Mouse (Mus musculus) hindbrain, embryonic 12.5 days (tissue): Measurements from ENCODE around the gene Slc37a4. TPM values are rescaled to one million over a fixed set of nuclear protein-coding genes. Genes with fewer than 3 reads are reported as not detected.
"Not testable (repeated sequence)": the region's sequence is repeated elsewhere in the genome, so short reads cannot be mapped to it uniquely, and the experiment has no call there.

Source experiments
- ATAC-seq: fragments of 200-750 bp; cut with Nextera tagmentation; 2 replicates; pipeline ENCODE4 v1.8.0; 2017; ENCODE audit warnings: moderate TSS enrichment; ENCODE audit not compliant: low FRiP score
- H3K27ac ChIP-seq: fragments of 300-500 bp; sonication (generic); 2 replicates; pipeline ENCODE4 v1.5.1; 2016; ENCODE audit warnings: mild to moderate bottlenecking
- H3K27me3 ChIP-seq: fragments of 300-500 bp; sonication (generic); 2 replicates; pipeline ENCODE4 v1.6.1; 2016; ENCODE audit warnings: mild to moderate bottlenecking
- H3K36me3 ChIP-seq: fragments of 300-500 bp; sonication (generic); 2 replicates; pipeline ENCODE4 v1.6.1; 2016; ENCODE audit warnings: mild to moderate bottlenecking
- H3K4me1 ChIP-seq: fragments of 300-500 bp; sonication (generic); 2 replicates; pipeline ENCODE4 v1.6.1; 2016
- H3K4me2 ChIP-seq: fragments of 300-500 bp; sonication (generic); replicated peaks from 2 replicates; pipeline ENCODE4 v1.6.1; 2016; ENCODE audit warnings: mild to moderate bottlenecking
- H3K4me3 ChIP-seq: fragments of 300-500 bp; sonication (generic); 2 replicates; pipeline ENCODE4 v1.5.1; 2016; ENCODE audit warnings: mild to moderate bottlenecking
- H3K9ac ChIP-seq: fragments of 300-500 bp; sonication (generic); 2 replicates; pipeline ENCODE4 v1.6.1; 2016; ENCODE audit warnings: mild to moderate bottlenecking, moderate library complexity
- H3K9me3 ChIP-seq: fragments of 300-500 bp; sonication (generic); replicated peaks from 2 replicates; pipeline ENCODE4 v1.6.1; 2016; ENCODE audit warnings: mild to moderate bottlenecking
- WGBS: fragments of 180-500 bp; shearing (Covaris S2); methylation state at CpG from one replicate; pipeline ENCODE4 v1.1.7; 2016; 5-methylcytosine and 5-hydroxymethylcytosine counted together
- microRNA-seq: library from miRNA; unstranded; fragments of <30 nt; microRNA quantifications from one replicate; pipeline ENCODE4, GENCODE M21; 2017
- polyA plus RNA-seq: library from polyadenylated mRNA; unstranded; fragments of >200 nt; fragmentation: Nextera tagmentation; extraction: Ambion mirVana; gene quantifications from 2 replicates; pipeline ENCODE4 v1.2.1, GENCODE M21; 2016

The Slc37a4 gene
- polyA plus RNA-seq, 1 experiment from 2014 or later: 38.7 TPM

GRCm38 (mm10) chr9:44418519-44419385 is 22.1 kb downstream of the Slc37a4 start, which contains the start of gene Ccdc84:
Gene Ccdc84 (minus strand): TSS chr9:44418569.
- Histone ChIP-seq H3K27me3 (no peaks in the 10 kb centered on the region), H3K27ac (peak within 1 kb of the TSS; percentile 77)

DNA sequence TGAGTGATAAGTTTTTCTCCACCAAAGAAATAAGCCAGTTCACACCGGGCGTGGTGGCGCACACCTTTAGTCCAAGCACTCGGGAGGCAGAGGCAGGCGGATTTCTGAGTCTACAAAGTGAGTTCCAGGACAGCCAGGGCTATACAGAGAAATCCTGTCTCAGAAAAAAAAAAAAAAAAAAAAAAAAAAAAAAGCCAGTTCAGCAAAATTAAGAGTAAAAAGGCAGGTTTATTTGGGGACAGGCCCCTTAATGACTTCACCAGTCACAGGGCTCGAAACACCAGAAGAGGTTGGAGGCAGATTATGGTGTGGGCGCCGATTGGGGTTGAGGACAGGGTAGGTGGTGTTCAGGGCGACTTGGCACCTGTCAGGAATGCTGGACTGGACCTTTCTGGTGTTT is 23.1 kb downstream of the Slc37a4 start:
- H3K4me1 ChIP-seq, H3K9me3 ChIP-seq, H3K9ac ChIP-seq, H3K4me3 ChIP-seq, H3K27ac ChIP-seq, H3K27me3 ChIP-seq, H3K36me3 ChIP-seq, ATAC-seq, H3K4me2 ChIP-seq: not testable (repeated sequence)
- WGBS: 96% methylated on average over 9 of the region's 9 CpGs

More at GRCm38 (mm10) chr9:44418519-44419385, 22.1 kb downstream of the Slc37a4 start, which contains the start of gene Ccdc84:
- no peak for ATAC-seq
- 84% methylated on average over 14 of the region's 14 CpGs for WGBS
- Histone ChIP-seq H3K9me3 (no peaks in the 10 kb centered on the region), H3K36me3 (peaks cover 10% of the 10 kb centered on the region; the same call in 1 of the 2 replicates), H3K4me1 (peaks cover 6% of the 10 kb centered on the region), H3K4me2 (peak within 1 kb of the TSS; percentile 93), H3K9ac (peak within 1 kb of the TSS; percentile 80), H3K4me3 (peak within 1 kb of the TSS; percentile 80)

- H3K27ac ChIP-seq: no peak overlapping the region
- H3K4me1 ChIP-seq: peaks cover 6% of the 10 kb centered on the region
- H3K27me3 ChIP-seq: no peaks in the 10 kb centered on the region
- no peak overlapping the region for H3K9ac ChIP-seq
- no peak overlapping the region for H3K4me3 ChIP-seq
- 75% methylated on average over 5 of the region's 5 CpGs for WGBS
- H3K4me2 ChIP-seq: no peak overlapping the region
- ATAC-seq: no peak
- H3K9me3 ChIP-seq: no peaks in the 10 kb centered on the region
- 0 out of 2 replicates have a peak, but pooled peaks cover 4% of the 10 kb centered on the region for H3K36me3 ChIP-seq
These were observed 23.7 kb downstream of the Slc37a4 start for GRCm38 (mm10) chr9:44420280-44420898.

- Histone ChIP-seq H3K27me3 (no peaks in the 10 kb centered on the region), H3K4me2 (no peak overlapping the region), H3K27ac (no peak overlapping the region), H3K4me3 (no peak overlapping the region), H3K4me1 (no peaks in the 10 kb centered on the region), H3K9me3 (no peaks in the 10 kb centered on the region), H3K36me3 (no peaks in the 10 kb centered on the region), H3K9ac (no peak overlapping the region)
- 90% methylated on average over 4 of the region's 4 CpGs for WGBS
- ATAC-seq: no peak
These were observed 26.9 kb downstream of the Slc37a4 start for GRCm38 (mm10) chr9:44423576-44423975.

- no peak overlapping the region for H3K9ac ChIP-seq
- H3K9me3 ChIP-seq: no peaks in the 10 kb centered on the region
- no peak overlapping the region for H3K4me3 ChIP-seq
- ATAC-seq: no peak
- no peaks in the 10 kb centered on the region for H3K36me3 ChIP-seq
- no peak overlapping the region for H3K4me2 ChIP-seq
- no peak overlapping the region for H3K27ac ChIP-seq
- no peaks in the 10 kb centered on the region for H3K27me3 ChIP-seq
- H3K4me1 ChIP-seq: peaks cover 4% of the 10 kb centered on the region; the same call in 1 of the 2 replicates
- WGBS: 64% methylated on average over 5 of the region's 5 CpGs
These were observed 36.0 kb downstream of the Slc37a4 start for GRCm38 (mm10) chr9:44432577-44433185.

- Histone ChIP-seq H3K4me3 (no peak overlapping the region), H3K4me1 (peaks cover 4% of the 10 kb centered on the region; the same call in 1 of the 2 replicates), H3K4me2 (no peak overlapping the region), H3K27me3 (no peaks in the 10 kb centered on the region), H3K36me3 (no peaks in the 10 kb centered on the region), H3K9ac (no peak overlapping the region), H3K27ac (no peak overlapping the region), H3K9me3 (no peaks in the 10 kb centered on the region)
- 85% methylated on average over 6 of the region's 6 CpGs for WGBS
- no peak for ATAC-seq
These were observed 39.1 kb downstream of the Slc37a4 start for GRCm38 (mm10) chr9:44435747-44436146.

DNA sequence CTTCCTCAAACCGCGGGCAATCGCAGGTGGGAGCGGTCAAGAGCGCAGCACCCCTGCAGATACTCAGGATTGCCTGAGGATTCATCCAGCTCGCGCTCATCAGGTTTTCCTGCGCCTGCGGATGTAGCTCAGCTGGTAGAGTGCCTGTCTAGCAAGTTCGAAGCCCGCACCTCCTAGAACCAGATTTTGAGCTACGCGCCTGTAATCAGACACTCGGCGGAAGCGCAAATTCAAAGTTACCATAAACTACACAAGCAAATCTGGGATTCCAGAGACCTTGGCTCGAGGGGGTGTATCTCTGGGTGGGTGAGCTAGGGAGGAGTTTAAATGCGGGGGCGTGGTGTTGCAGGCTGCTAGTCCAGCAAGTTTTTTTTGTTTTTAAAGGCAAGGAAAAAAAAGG is 44.3 kb downstream of the Slc37a4 start, which contains the start of gene Foxr1:
TSS of gene Foxr1 (minus strand) at position 176 of the 400 bp plus-strand sequence.
- WGBS: 73% methylated on average over 19 of the region's 19 CpGs

DNA sequence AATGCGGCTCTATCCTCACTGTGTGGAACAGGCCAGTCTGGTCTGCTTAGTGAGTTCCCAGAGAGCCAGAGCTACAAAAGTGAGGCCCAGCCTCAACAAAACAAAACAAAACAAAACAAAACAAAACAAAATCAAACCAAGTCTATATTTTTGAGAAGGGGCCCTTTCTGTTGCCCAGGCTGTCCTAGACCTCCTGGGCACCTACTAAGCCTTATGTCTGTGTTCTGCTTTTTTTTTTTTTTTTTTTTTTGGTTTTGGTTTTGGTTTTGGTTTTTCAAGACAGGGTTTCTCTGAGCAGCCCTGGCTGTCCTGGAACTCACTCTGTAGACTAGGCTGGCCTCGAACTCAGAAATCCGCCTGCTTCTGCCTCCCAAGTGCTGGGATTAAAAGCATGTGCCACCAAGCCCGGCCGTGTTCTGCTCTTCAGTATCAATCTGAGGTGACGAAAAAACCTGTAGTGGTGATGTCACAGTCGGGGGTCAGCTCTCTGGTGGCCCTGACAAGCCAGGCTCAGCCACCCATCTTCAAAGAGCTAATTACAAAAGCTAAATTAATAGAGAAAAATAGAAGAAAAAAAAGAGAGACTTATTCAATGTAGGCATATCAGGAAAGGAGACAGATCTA is 47.9 kb downstream of the Slc37a4 start:
- not testable (repeated sequence) for H3K9me3 ChIP-seq, ATAC-seq, H3K4me3 ChIP-seq, H3K27me3 ChIP-seq, H3K4me2 ChIP-seq, H3K27ac ChIP-seq, H3K9ac ChIP-seq, H3K36me3 ChIP-seq, H3K4me1 ChIP-seq
- WGBS: 86% methylated on average over 7 of the region's 7 CpGs

More for the DNA sequence above, 44.3 kb downstream of the Slc37a4 start, which contains the start of gene Foxr1:
- no peak within 1 kb of the TSS for H3K27ac ChIP-seq
- no peak within 1 kb of the TSS for H3K9ac ChIP-seq
- no peaks in the 10 kb centered on the region for H3K9me3 ChIP-seq
- no peaks in the 10 kb centered on the region for H3K36me3 ChIP-seq
- no peaks in the 10 kb centered on the region for H3K4me1 ChIP-seq
- H3K4me2 ChIP-seq: no peak within 1 kb of the TSS
- no peaks in the 10 kb centered on the region for H3K27me3 ChIP-seq
- ATAC-seq: no peak
- no peak within 1 kb of the TSS for H3K4me3 ChIP-seq

DNA sequence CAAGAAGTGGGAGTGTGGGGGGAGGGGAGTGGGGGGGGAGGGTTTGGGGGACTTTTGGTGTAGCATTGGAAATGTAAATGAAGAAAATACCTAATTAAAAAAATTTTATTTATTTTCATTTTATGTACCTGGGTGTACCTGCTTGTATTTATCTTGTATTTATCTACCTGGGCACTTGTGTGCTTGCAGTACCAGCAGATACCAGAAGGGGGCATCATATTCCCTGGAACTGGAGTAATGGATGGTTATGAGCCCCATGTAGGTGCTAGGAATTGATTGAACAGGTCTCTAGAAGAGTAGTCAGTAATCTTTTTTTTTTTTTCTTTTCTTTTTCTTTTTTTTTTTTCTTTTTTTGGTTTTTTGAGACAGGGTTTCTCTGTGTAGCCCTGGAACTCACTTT is 53.7 kb downstream of the Slc37a4 start:
- Histone ChIP-seq H3K9me3 (no peaks in the 10 kb centered on the region), H3K4me2 (no peak overlapping the region), H3K4me1 (peaks cover 9% of the 10 kb centered on the region), H3K27me3 (peaks cover 17% of the 10 kb centered on the region), H3K36me3 (no peaks in the 10 kb centered on the region), H3K4me3 (no peak overlapping the region), H3K27ac (no peak overlapping the region), H3K9ac (no peak overlapping the region)
- ATAC-seq: no peak

Small RNAs within 50 kb of the gene (microRNA-seq; reads per million reads assigned to microRNA genes)
- gene Mir7085: not detected

Other genes starting within 250 kb of the Slc37a4 start
- 26.2 and 30.5 TPM in 2 replicates for gene Cbl, start 162.8 kb upstream of the Slc37a4 start, polyA plus RNA-seq
- not detected in 2 replicates for gene Ccdc153, start 156.2 kb upstream of the Slc37a4 start, polyA plus RNA-seq
- gene Pdzd3, start 145.4 kb upstream of the Slc37a4 start, polyA plus RNA-seq: 0.15 TPM in 1 of 2 replicates, not detected in the other
- gene Nlrx1, start 128.3 kb upstream of the Slc37a4 start, polyA plus RNA-seq: 5.1 and 5.6 TPM in 2 replicates
- gene Abcg4, start 108.2 kb upstream of the Slc37a4 start, polyA plus RNA-seq: 12.9 and 13.5 TPM in 2 replicates
- 28.9 and 32.5 TPM in 2 replicates for gene Hinfp, start 91.2 kb upstream of the Slc37a4 start, polyA plus RNA-seq
- gene C2cd2l, start 76.6 kb upstream of the Slc37a4 start, polyA plus RNA-seq: 20.2 and 22.2 TPM in 2 replicates
- 37.3 and 41.3 TPM in 2 replicates for gene Dpagt1, start 70.8 kb upstream of the Slc37a4 start, polyA plus RNA-seq
- 273 and 290 TPM in 2 replicates for gene H2afx, start 62.2 kb upstream of the Slc37a4 start, polyA plus RNA-seq
- 99.4 and 103 TPM in 2 replicates for gene Hmbs, start 52.6 kb upstream of the Slc37a4 start, polyA plus RNA-seq
- 35.2 and 36.2 TPM in 2 replicates for gene Vps11, start 35.2 kb upstream of the Slc37a4 start, polyA plus RNA-seq
- gene Hyou1, start 17.4 kb upstream of the Slc37a4 start, polyA plus RNA-seq: 35.8 and 39.1 TPM in 2 replicates
- gene Rps25, start 10.3 kb downstream of the Slc37a4 start, polyA plus RNA-seq: 1,265 and 1,340 TPM in 2 replicates
- 256 and 259 TPM in 2 replicates for gene Trappc4, start 10.7 kb downstream of the Slc37a4 start, polyA plus RNA-seq
- gene Ccdc84, start 21.7 kb downstream of the Slc37a4 start, polyA plus RNA-seq: 32.9 and 36.7 TPM in 2 replicates
- gene Foxr1, start 44.3 kb downstream of the Slc37a4 start, polyA plus RNA-seq: not detected in 2 replicates
- not detected in 2 replicates for gene Upk2, start 58.1 kb downstream of the Slc37a4 start, polyA plus RNA-seq
- gene Bcl9l, start 86.0 kb downstream of the Slc37a4 start, polyA plus RNA-seq: 12.3 and 15.5 TPM in 2 replicates
- gene Cxcr5, start 165.0 kb downstream of the Slc37a4 start, polyA plus RNA-seq: not detected in 2 replicates
- gene Ddx6, start 208.0 kb downstream of the Slc37a4 start, polyA plus RNA-seq: 25.9 and 26.8 TPM in 2 replicates